Mouse (Mus musculus) right cerebral cortex, adult 2 months (tissue): ENCODE measurements around the gene Fam19a5.
A peak's percentile ranks its signal among the peaks of the same experiment; 100 is the strongest.

ENCODE experiments used
- DNase-seq, 2 experiments: peaks; one replicate each; pipeline ENCODE4 v3.0.0; 2021 to 2022; ENCODE audit warnings: low spot score in 2 of 2

The Fam19a5 gene

GRCm38 (mm10) chr15:87543599-87544338, at the start of gene Fam19a5:
Gene Fam19a5, plus strand, starts transcription at chr15:87544299.
- DNase-seq, result peak; percentile 37 to 54

- no peak for DNase-seq
These were observed 42.4 kb upstream of the Fam19a5 start for GRCm38 (mm10) chr15:87501737-87502136.

GRCm38 (mm10) chr15:87507349-87507748, 36.8 kb upstream of the Fam19a5 start:
- no peak for DNase-seq

- DNase-seq, result no peak
These were observed 33.2 kb upstream of the Fam19a5 start for GRCm38 (mm10) chr15:87510886-87511285.

- DNase-seq, result no peak
These were observed 25.9 kb upstream of the Fam19a5 start for GRCm38 (mm10) chr15:87518161-87518560.

- no peak for DNase-seq
These were observed 14.8 kb upstream of the Fam19a5 start for GRCm38 (mm10) chr15:87529271-87529670.

- no peak for DNase-seq
These were observed 2.4 kb upstream of the Fam19a5 start for GRCm38 (mm10) chr15:87541656-87542055.

GRCm38 (mm10) chr15:87544401-87545129, 466 bp downstream of the Fam19a5 start:
- DNase-seq, result peak in 1 of 2 experiments; percentile 38

- DNase-seq, result no peak
These were observed 1.1 kb downstream of the Fam19a5 start for GRCm38 (mm10) chr15:87545130-87545642.

GRCm38 (mm10) chr15:87545731-87546360, 1.7 kb downstream of the Fam19a5 start:
- DNase-seq, result no peak

GRCm38 (mm10) chr15:87547022-87547421, 2.9 kb downstream of the Fam19a5 start:
- peak; percentile 78 to 82 for DNase-seq

- DNase-seq, result no peak
These were observed 5.6 kb downstream of the Fam19a5 start for GRCm38 (mm10) chr15:87549724-87550123.

GRCm38 (mm10) chr15:87550756-87551155, 6.7 kb downstream of the Fam19a5 start:
- DNase-seq, result no peak

- no peak for DNase-seq
These were observed 7.5 kb downstream of the Fam19a5 start for GRCm38 (mm10) chr15:87551556-87551955.

- no peak for DNase-seq
These were observed 11.7 kb downstream of the Fam19a5 start for GRCm38 (mm10) chr15:87555811-87556210.

- no peak for DNase-seq
These were observed 20.2 kb downstream of the Fam19a5 start for GRCm38 (mm10) chr15:87564331-87564730.

- no peak for DNase-seq
These were observed 22.2 kb downstream of the Fam19a5 start for GRCm38 (mm10) chr15:87566040-87566929.

GRCm38 (mm10) chr15:87570182-87570581, 26.1 kb downstream of the Fam19a5 start:
- DNase-seq, result peak; percentile 39 to 40

- peak in 1 of 2 experiments; percentile 24 for DNase-seq
These were observed 35.8 kb downstream of the Fam19a5 start for GRCm38 (mm10) chr15:87579861-87580260.

GRCm38 (mm10) chr15:87583921-87584621, 40.0 kb downstream of the Fam19a5 start:
- peak in 1 of 2 experiments; percentile 53 for DNase-seq

GRCm38 (mm10) chr15:87590975-87591374, 46.9 kb downstream of the Fam19a5 start:
- no peak for DNase-seq
